Mouse (Mus musculus) G1E (cell line): ENCODE data around the gene Clpb.

Source experiments
- CTCF ChIP-seq: IDR thresholded peaks from 2 replicates; pipeline ENCODE4 v1.5.1; 2012; ENCODE audit warnings: low read depth, low read length, inconsistent platforms, mixed read lengths
- GATA1 ChIP-seq: IDR thresholded peaks from 2 replicates; pipeline ENCODE4 v1.6.1; 2012; ENCODE audit warnings: borderline replicate concordance, low read length, inconsistent platforms, mixed read lengths
- POLR2AphosphoS5 ChIP-seq: IDR thresholded peaks from 2 replicates; pipeline ENCODE4 v1.6.1; 2012; ENCODE audit warnings: low read depth, low read length, inconsistent platforms; ENCODE audit not compliant: insufficient replicate concordance
- TAL1 ChIP-seq: conservative IDR thresholded peaks from 2 replicates; pipeline ENCODE4 v1.6.1; 2012; ENCODE audit warnings: low read depth, low read length, inconsistent platforms, mixed read lengths

- no peak for TF ChIP-seq CTCF
- TF ChIP-seq TAL1: no peak
- no peak for TF ChIP-seq GATA1
- TF ChIP-seq POLR2AphosphoS5: no peak
These were observed 173.7 kb downstream of the Clpb start for GRCm38 (mm10) chr7:101837154-101837605.
